Mouse (Mus musculus): Measurements from ENCODE around the gene Bmp3.

DNA sequence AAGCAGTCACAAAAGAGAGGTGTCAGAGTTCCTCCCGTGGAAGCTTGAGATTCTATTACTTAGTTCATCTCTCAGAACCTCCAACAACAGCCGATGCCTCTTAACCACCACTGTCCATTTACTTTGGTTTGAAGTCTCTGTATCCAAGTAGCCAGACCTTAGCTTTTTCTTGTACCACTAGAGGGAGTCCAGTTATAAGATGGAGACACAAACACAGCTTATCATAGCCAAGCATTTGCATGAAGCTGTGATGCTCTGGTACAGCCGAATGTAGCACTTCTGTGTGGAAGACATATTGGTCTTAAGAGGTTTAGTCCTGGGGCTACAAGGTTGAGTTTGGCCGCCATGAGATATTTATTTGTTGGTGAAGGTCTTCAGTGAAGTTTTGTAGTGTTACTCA is 48.1 kb downstream of the Bmp3 start:
- TF ChIP-seq CTCF (IDR thresholded peaks at IDR 0.05; ENCODE audit: control insufficient read depth, insufficient read depth, insufficient replicate concordance, low read depth, low read length) = no peak
- no peak for TF ChIP-seq POLR2A (IDR thresholded peaks at IDR 0.05; ENCODE audit: control insufficient read depth, low read depth, low read length)

Measured in testis, adult 2 months (tissue).